Mouse (Mus musculus): ENCODE results near the gene Nelfa. TPM values are rescaled to one million over a fixed set of nuclear protein-coding genes. Genes with fewer than 3 reads are reported as not detected.

Gene Nelfa
- polyA plus RNA-seq, 1 experiment from 2014 or later = 56.5 TPM

DNA sequence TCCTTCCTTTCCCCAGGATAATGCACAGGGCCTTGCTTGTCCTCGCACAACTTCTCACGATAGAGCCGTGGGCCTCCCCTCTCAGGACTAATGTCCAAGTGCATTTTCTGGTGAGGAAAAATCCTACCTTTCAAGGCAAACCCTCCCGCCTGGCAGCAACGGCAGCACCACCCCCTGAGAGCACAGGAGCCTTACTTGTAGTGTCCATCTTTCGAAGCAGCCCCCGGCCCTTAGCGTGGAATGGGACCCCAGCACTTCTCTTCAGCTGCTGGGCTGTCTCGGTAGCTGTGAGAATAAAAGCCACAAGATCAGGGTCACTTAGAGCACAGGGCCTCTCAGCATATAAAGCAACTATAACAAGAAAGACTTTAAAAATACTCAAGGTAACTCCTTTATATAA lies 33.0 kb downstream of the Nelfa start:
- 94% methylated on average over 9 of the region's 9 CpGs for WGBS
- Histone ChIP-seq H3K27me3 (no peaks in the 10 kb centered on the region), H3K9me3 (replicated peaks) (no peaks in the 10 kb centered on the region), H3K4me3 (no peak overlapping the region), H3K9ac (no peak overlapping the region), H3K36me3 (peaks cover 51% of the 10 kb centered on the region), H3K4me1 (no peaks in the 10 kb centered on the region), H3K27ac (no peak overlapping the region), H3K4me2 (replicated peaks) (no peak overlapping the region)
- no peak for ATAC-seq (ENCODE audit: low FRiP score)

- Histone ChIP-seq H3K27ac (no peak overlapping the region), H3K4me3 (no peak overlapping the region), H3K36me3 (peaks cover 55% of the 10 kb centered on the region), H3K4me2 (replicated peaks) (no peak overlapping the region), H3K9me3 (replicated peaks) (no peaks in the 10 kb centered on the region), H3K9ac (no peak overlapping the region), H3K27me3 (no peaks in the 10 kb centered on the region), H3K4me1 (no peaks in the 10 kb centered on the region)
- ATAC-seq (ENCODE audit: low FRiP score) = no peak
- 90% methylated on average over 2 of the region's 2 CpGs for WGBS
Measured at GRCm38 (mm10) chr5:33902696-33903095, 33.5 kb downstream of the Nelfa start.

- Histone ChIP-seq H3K9me3 (replicated peaks) (no peaks in the 10 kb centered on the region), H3K9ac (no peak overlapping the region), H3K36me3 (peaks cover 68% of the 10 kb centered on the region), H3K27ac (no peak overlapping the region), H3K27me3 (no peaks in the 10 kb centered on the region), H3K4me2 (replicated peaks) (no peak overlapping the region), H3K4me1 (no peaks in the 10 kb centered on the region), H3K4me3 (no peak overlapping the region)
- no peak for ATAC-seq (ENCODE audit: low FRiP score)
- WGBS = 84% methylated on average over 3 of the region's 3 CpGs
Measured at GRCm38 (mm10) chr5:33901278-33901677, 34.9 kb downstream of the Nelfa start.

GRCm38 (mm10) chr5:33900701-33901263 lies 35.4 kb downstream of the Nelfa start:
- WGBS = 97% methylated on average over 9 of the region's 9 CpGs
- H3K4me3 ChIP-seq = no peak overlapping the region
- no peak for ATAC-seq (ENCODE audit: low FRiP score)
- H3K36me3 ChIP-seq = peaks cover 73% of the 10 kb centered on the region
- no peak overlapping the region for H3K27ac ChIP-seq
- no peaks in the 10 kb centered on the region for H3K27me3 ChIP-seq
- H3K4me1 ChIP-seq = no peaks in the 10 kb centered on the region
- H3K9ac ChIP-seq = no peak overlapping the region
- no peaks in the 10 kb centered on the region for H3K9me3 ChIP-seq (replicated peaks)
- no peak overlapping the region for H3K4me2 ChIP-seq (replicated peaks)

- Histone ChIP-seq H3K27ac (no peak overlapping the region), H3K4me3 (no peak overlapping the region), H3K9me3 (replicated peaks) (no peaks in the 10 kb centered on the region), H3K27me3 (no peaks in the 10 kb centered on the region), H3K9ac (no peak overlapping the region), H3K4me1 (no peaks in the 10 kb centered on the region), H3K36me3 (peaks cover 80% of the 10 kb centered on the region), H3K4me2 (replicated peaks) (no peak overlapping the region)
- 91% methylated on average over 3 of the region's 3 CpGs for WGBS
- ATAC-seq (ENCODE audit: low FRiP score) = no peak
Measured at GRCm38 (mm10) chr5:33900101-33900500, 36.1 kb downstream of the Nelfa start.

DNA sequence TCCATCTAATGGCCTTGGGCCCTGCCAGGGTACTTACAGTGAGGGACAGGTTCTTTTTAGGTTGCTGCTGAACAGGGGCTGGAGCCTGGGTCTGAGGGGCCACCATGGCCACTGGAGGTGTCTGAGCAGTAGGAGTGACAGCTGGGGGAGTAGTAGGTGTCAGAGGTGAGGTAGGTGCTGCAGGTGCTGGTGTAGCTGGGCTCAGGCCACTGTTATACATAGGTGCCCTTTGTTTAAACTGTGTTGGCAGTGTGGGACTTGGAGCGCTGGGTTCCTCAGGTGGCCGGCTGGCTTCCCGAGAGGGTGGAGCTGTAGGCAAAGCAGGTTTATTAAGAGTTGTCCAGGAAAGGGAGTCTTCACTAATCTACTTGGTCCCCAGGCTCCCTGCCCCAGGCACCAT lies 37.0 kb downstream of the Nelfa start:
- Histone ChIP-seq H3K9me3 (replicated peaks) (no peaks in the 10 kb centered on the region), H3K4me2 (replicated peaks) (no peak overlapping the region), H3K9ac (no peak overlapping the region), H3K4me1 (no peaks in the 10 kb centered on the region), H3K36me3 (peaks cover 88% of the 10 kb centered on the region), H3K4me3 (no peak overlapping the region), H3K27ac (no peak overlapping the region), H3K27me3 (no peaks in the 10 kb centered on the region)
- ATAC-seq (ENCODE audit: low FRiP score) = no peak
- WGBS = 87% methylated on average over 3 of the region's 3 CpGs

- H3K4me2 ChIP-seq (replicated peaks) = no peak overlapping the region
- no peak overlapping the region for H3K4me3 ChIP-seq
- H3K36me3 ChIP-seq = peaks cover 94% of the 10 kb centered on the region
- no peaks in the 10 kb centered on the region for H3K4me1 ChIP-seq
- H3K27me3 ChIP-seq = no peaks in the 10 kb centered on the region
- H3K9me3 ChIP-seq (replicated peaks) = no peaks in the 10 kb centered on the region
- H3K9ac ChIP-seq = no peak overlapping the region
- 92% methylated on average over 9 of the region's 9 CpGs for WGBS
- ATAC-seq (ENCODE audit: low FRiP score) = no peak
- no peak overlapping the region for H3K27ac ChIP-seq
Measured at GRCm38 (mm10) chr5:33898671-33899070, 37.5 kb downstream of the Nelfa start.

DNA sequence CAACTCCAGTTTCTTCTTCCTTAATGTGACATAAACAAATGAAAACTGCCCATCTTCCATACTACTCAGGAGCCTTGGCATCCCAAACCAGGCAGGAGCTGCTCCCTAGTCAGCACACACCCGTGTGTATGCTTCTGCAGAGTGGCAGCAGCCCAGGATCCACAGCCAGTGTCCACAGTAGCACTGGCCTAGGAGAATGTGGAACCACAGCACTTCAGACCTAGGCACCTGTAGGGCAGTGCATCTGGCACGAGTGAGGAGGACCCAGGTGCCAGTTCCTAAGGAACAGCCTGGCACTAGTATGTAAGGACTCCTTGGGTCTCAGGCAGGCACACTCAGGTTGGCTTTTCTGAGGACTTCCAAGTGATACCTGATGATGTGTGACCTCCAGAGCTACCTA lies 39.1 kb downstream of the Nelfa start:
- Histone ChIP-seq H3K27me3 (no peaks in the 10 kb centered on the region), H3K9ac (no peak overlapping the region), H3K4me2 (replicated peaks) (no peak overlapping the region), H3K4me1 (no peaks in the 10 kb centered on the region), H3K36me3 (peaks cover 98% of the 10 kb centered on the region), H3K4me3 (no peak overlapping the region), H3K27ac (no peak overlapping the region), H3K9me3 (replicated peaks) (no peaks in the 10 kb centered on the region)
- WGBS = 92% methylated on average over 2 of the region's 2 CpGs
- no peak for ATAC-seq (ENCODE audit: low FRiP score)

- Histone ChIP-seq H3K27me3 (no peaks in the 10 kb centered on the region), H3K4me3 (no peak overlapping the region), H3K9me3 (replicated peaks) (no peaks in the 10 kb centered on the region), H3K27ac (no peak overlapping the region), H3K4me1 (no peaks in the 10 kb centered on the region), H3K9ac (no peak overlapping the region), H3K36me3 (peaks cover 96% of the 10 kb centered on the region), H3K4me2 (replicated peaks) (no peak overlapping the region)
- WGBS = 93% methylated on average over 9 of the region's 9 CpGs
- no peak for ATAC-seq (ENCODE audit: low FRiP score)
Measured at GRCm38 (mm10) chr5:33895116-33895515, 41.1 kb downstream of the Nelfa start.

GRCm38 (mm10) chr5:33893406-33893805 lies 42.8 kb downstream of the Nelfa start:
- WGBS = 95% methylated on average over 6 of the region's 6 CpGs
- H3K4me2 ChIP-seq (replicated peaks) = no peak overlapping the region

DNA sequence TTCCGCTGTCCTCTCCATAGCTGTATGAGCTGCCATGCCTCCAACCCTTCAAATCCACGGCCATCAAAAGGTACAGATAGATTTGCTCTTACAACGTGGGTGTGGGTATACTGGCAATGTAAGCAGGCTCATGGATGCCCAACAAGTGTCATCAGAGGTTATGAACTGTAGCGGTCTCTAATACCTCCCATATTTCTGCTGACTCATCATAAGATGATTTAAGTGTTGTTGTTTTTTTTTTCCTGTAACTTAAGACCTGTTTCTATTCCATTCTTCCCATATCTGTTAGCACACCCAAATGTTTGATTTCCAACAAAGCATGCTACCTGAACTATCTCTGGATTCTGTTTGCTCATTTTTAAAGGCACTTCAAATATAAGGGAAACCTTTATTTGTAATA lies 55.1 kb downstream of the Nelfa start:
- Histone ChIP-seq H3K27ac (no peak overlapping the region), H3K27me3 (no peaks in the 10 kb centered on the region), H3K4me3 (no peak overlapping the region), H3K4me2 (replicated peaks) (no peak overlapping the region), H3K9ac (no peak overlapping the region), H3K4me1 (no peaks in the 10 kb centered on the region), H3K36me3 (peaks cover 85% of the 10 kb centered on the region), H3K9me3 (replicated peaks) (no peaks in the 10 kb centered on the region)
- WGBS = 97% methylated on average over 4 of the region's 4 CpGs
- no peak for ATAC-seq (ENCODE audit: low FRiP score)

More at GRCm38 (mm10) chr5:33893406-33893805, 42.8 kb downstream of the Nelfa start:
- ATAC-seq (ENCODE audit: low FRiP score) = no peak
- H3K4me3 ChIP-seq = no peak overlapping the region
- no peaks in the 10 kb centered on the region for H3K27me3 ChIP-seq
- H3K9ac ChIP-seq = no peak overlapping the region
- H3K36me3 ChIP-seq = peaks cover 95% of the 10 kb centered on the region
- H3K4me1 ChIP-seq = no peaks in the 10 kb centered on the region
- no peaks in the 10 kb centered on the region for H3K9me3 ChIP-seq (replicated peaks)
- no peak overlapping the region for H3K27ac ChIP-seq

GRCm38 (mm10) chr5:33875472-33875871 lies 60.7 kb downstream of the Nelfa start:
- H3K4me2 ChIP-seq (replicated peaks) = no peak overlapping the region
- H3K36me3 ChIP-seq = peaks cover 63% of the 10 kb centered on the region
- WGBS = 84% methylated on average over 1 of the region's 1 CpGs
- H3K9ac ChIP-seq = no peak overlapping the region
- no peaks in the 10 kb centered on the region for H3K4me1 ChIP-seq
- no peaks in the 10 kb centered on the region for H3K9me3 ChIP-seq (replicated peaks)
- no peak for ATAC-seq (ENCODE audit: low FRiP score)
- no peak overlapping the region for H3K4me3 ChIP-seq
- no peaks in the 10 kb centered on the region for H3K27me3 ChIP-seq
- no peak overlapping the region for H3K27ac ChIP-seq

DNA sequence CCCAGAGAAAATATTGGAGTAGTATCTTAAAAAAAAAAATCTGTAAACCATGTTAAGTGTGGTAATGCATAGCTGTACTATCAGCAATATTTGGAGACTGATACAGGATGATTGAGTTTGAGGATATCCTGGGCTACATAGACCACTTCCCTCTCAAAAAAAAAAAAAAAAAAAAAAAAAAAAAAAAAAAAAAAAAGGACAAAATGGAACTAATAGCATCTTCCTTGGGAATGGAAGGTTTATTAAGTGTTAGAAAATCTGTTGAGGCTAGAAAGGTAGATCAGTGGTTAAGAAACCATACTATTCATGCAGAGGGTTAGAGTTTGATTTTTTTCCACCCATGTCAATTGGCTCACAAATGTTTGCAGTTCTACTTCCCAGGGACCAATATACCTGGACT lies 78.5 kb downstream of the Nelfa start:
- Histone ChIP-seq H3K4me3 (no peak overlapping the region), H3K27me3 (no peaks in the 10 kb centered on the region), H3K4me2 (replicated peaks) (no peak overlapping the region), H3K4me1 (no peaks in the 10 kb centered on the region), H3K36me3 (peaks cover 76% of the 10 kb centered on the region), H3K9me3 (replicated peaks) (no peaks in the 10 kb centered on the region), H3K9ac (no peak overlapping the region), H3K27ac (no peak overlapping the region)
- ATAC-seq (ENCODE audit: low FRiP score) = no peak

Data from hindbrain, embryonic 12.5 days (tissue).